Mouse (Mus musculus): ENCODE data around the gene Psd4.

DNA sequence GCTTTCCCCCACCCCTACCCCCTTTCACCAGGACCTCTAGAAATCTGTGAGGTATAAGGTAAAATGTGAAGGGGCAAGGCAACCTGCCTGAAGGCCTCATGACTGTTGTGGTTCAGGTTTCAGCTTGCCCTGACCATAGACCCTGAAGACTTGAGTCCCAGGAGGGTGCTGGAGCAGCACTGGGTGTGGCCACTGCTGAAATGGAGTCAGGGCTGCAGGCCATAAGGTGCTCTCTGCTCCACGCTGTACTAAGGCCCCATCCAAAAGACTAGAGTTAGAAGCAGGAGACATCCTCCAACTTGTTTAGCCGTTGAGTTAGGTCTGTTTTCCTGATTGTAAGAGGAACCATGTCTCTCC is 19.6 kb downstream of the Psd4 start:
- no peak for TF ChIP-seq POLR2A (IDR thresholded peaks at IDR 0.05; ENCODE audit: insufficient read length, low read depth)
- TF ChIP-seq MAX (IDR thresholded peaks at IDR 0.05; ENCODE audit: low read depth): no peak
- no peak for TF ChIP-seq E2F4 (IDR thresholded peaks at IDR 0.05; ENCODE audit: insufficient read depth)
- no peak for TF ChIP-seq USF1 (IDR thresholded peaks at IDR 0.05; ENCODE audit: low read depth)

Measured in myocyte (in vitro differentiated cells).